Mouse (Mus musculus) lung, postnatal 0 days (tissue): ENCODE measurements around the gene Zcchc17. TPM values are rescaled to one million over a fixed set of nuclear protein-coding genes. Genes with fewer than 3 reads are reported as not detected.

Source experiments
- ATAC-seq: fragments of 200-750 bp; cut with Nextera tagmentation; 2 replicates; pipeline ENCODE4 v1.8.0; 2017; ENCODE audit warnings: moderate library complexity
- DNase-seq: peaks from one replicate; pipeline ENCODE4 v3.0.0-alpha.2; 2016; ENCODE audit warnings: low spot score
- H3K27ac ChIP-seq: fragments of 300-500 bp; sonication (generic); 2 replicates; pipeline ENCODE4 v1.5.1; 2014; ENCODE audit warnings: antibody characterized with exemption, mild to moderate bottlenecking, low read length, mixed read lengths
- H3K27me3 ChIP-seq: fragments of 300-500 bp; sonication (generic); replicated peaks from 2 replicates; pipeline ENCODE4 v1.6.1; 2014; ENCODE audit warnings: low read length, mixed read lengths; ENCODE audit not compliant: insufficient read depth
- H3K36me3 ChIP-seq: fragments of 300-500 bp; sonication (generic); 2 replicates; pipeline ENCODE4 v1.6.1; 2014; ENCODE audit warnings: low read length, mixed read lengths; ENCODE audit not compliant: insufficient read depth
- H3K4me1 ChIP-seq: fragments of 300-500 bp; sonication (generic); 2 replicates; pipeline ENCODE4 v1.6.1; 2014; ENCODE audit warnings: antibody characterized with exemption, low read depth, low read length, mixed read lengths; ENCODE audit not compliant: insufficient read depth
- H3K4me2 ChIP-seq: fragments of 300-500 bp; sonication (generic); replicated peaks from 2 replicates; pipeline ENCODE4 v1.6.1; 2014; ENCODE audit warnings: low read depth, mild to moderate bottlenecking, low read length, moderate library complexity, mixed read lengths
- H3K4me3 ChIP-seq: fragments of 300-500 bp; sonication (generic); 2 replicates; pipeline ENCODE4 v1.5.1; 2014; ENCODE audit warnings: low read depth, low read length
- H3K9ac ChIP-seq: fragments of 300-500 bp; sonication (generic); replicated peaks from 2 replicates; pipeline ENCODE4 v1.6.1; 2014; ENCODE audit warnings: low read depth, mild to moderate bottlenecking
- H3K9me3 ChIP-seq: fragments of 300-500 bp; sonication (generic); 2 replicates; pipeline ENCODE4 v1.6.1; 2016; ENCODE audit warnings: low read length, mixed read lengths
- CTCF ChIP-seq: IDR thresholded peaks from 2 replicates; pipeline ENCODE4 v1.5.1; 2016; ENCODE audit warnings: antibody characterized with exemption, mild to moderate bottlenecking
- EP300 ChIP-seq: IDR thresholded peaks from 2 replicates; pipeline ENCODE4 v1.6.1; 2016; ENCODE audit warnings: antibody characterized with exemption, mild to moderate bottlenecking, control low read depth
- WGBS: fragments of 180-500 bp; shearing (Covaris S2); extraction: QIAGEN DNeasy Blood & Tissue Kit; methylation state at CpG from one replicate; pipeline ENCODE4 v1.1.7; 2014; 5-methylcytosine and 5-hydroxymethylcytosine counted together
- polyA plus RNA-seq: library from polyadenylated mRNA; unstranded; fragments of >200 nt; fragmentation: Nextera tagmentation; extraction: Ambion mirVana; gene quantifications from 2 replicates; pipeline ENCODE4 v1.2.1, GENCODE M21; 2015

Zcchc17 gene
- polyA plus RNA-seq, 1 experiment from 2014 or later: 48.2 TPM

GRCm38 (mm10) chr4:130283826-130284225 lies 75.9 kb downstream of the Zcchc17 start:
- no peak for ATAC-seq
- H3K4me3 ChIP-seq: no peak overlapping the region

GRCm38 (mm10) chr4:130282856-130283255 lies 76.9 kb downstream of the Zcchc17 start:
- WGBS: 71% methylated on average over 5 of the region's 5 CpGs
- no peak for DNase-seq
- Histone ChIP-seq H3K9ac (no peak overlapping the region), H3K27me3 (no peaks in the 10 kb centered on the region), H3K4me2 (no peak overlapping the region), H3K4me3 (no peak overlapping the region), H3K9me3 (no peaks in the 10 kb centered on the region), H3K27ac (no peak overlapping the region), H3K4me1 (no peaks in the 10 kb centered on the region), H3K36me3 (no peaks in the 10 kb centered on the region)
- no peak for ATAC-seq
- TF ChIP-seq EP300 (no peak), CTCF (no peak)

More at GRCm38 (mm10) chr4:130283826-130284225, 75.9 kb downstream of the Zcchc17 start:
- Histone ChIP-seq H3K36me3 (no peaks in the 10 kb centered on the region), H3K27me3 (no peaks in the 10 kb centered on the region), H3K4me2 (no peak overlapping the region), H3K27ac (no peak overlapping the region), H3K9ac (no peak overlapping the region), H3K4me1 (no peaks in the 10 kb centered on the region), H3K9me3 (no peaks in the 10 kb centered on the region)
- no peak for DNase-seq
- WGBS: 77% methylated on average over 9 of the region's 9 CpGs
- TF ChIP-seq EP300 (no peak), CTCF (no peak)

- no peak within 1 kb of the TSS for H3K4me3 ChIP-seq
- ATAC-seq: no peak
- WGBS: 62% methylated on average over 2 of the region's 2 CpGs
- no peak within 1 kb of the TSS for H3K9ac ChIP-seq
- DNase-seq: no peak
- H3K27me3 ChIP-seq: peaks cover 14% of the 10 kb centered on the region; the same call in 1 of the 2 replicates
- no peak within 1 kb of the TSS for H3K27ac ChIP-seq
- H3K4me1 ChIP-seq: peaks cover 6% of the 10 kb centered on the region; the same call in 1 of the 2 replicates
- no peak for TF ChIP-seq CTCF
- no peak for TF ChIP-seq EP300
- H3K36me3 ChIP-seq: no peaks in the 10 kb centered on the region
- no peaks in the 10 kb centered on the region for H3K9me3 ChIP-seq
- no peak within 1 kb of the TSS for H3K4me2 ChIP-seq
Observed at GRCm38 (mm10) chr4:130279105-130279504, 80.6 kb downstream of the Zcchc17 start, which contains the start of gene Serinc2. Serinc2 (minus strand) TSS chr4:130279205.

GRCm38 (mm10) chr4:130276573-130277176 lies 83.1 kb downstream of the Zcchc17 start:
- Histone ChIP-seq H3K4me1 (peaks cover 6% of the 10 kb centered on the region; the same call in 1 of the 2 replicates), H3K9ac (no peak overlapping the region), H3K27ac (no peak overlapping the region), H3K4me3 (no peak overlapping the region), H3K36me3 (no peaks in the 10 kb centered on the region), H3K4me2 (no peak overlapping the region), H3K27me3 (peaks cover 14% of the 10 kb centered on the region; the same call in 1 of the 2 replicates), H3K9me3 (no peaks in the 10 kb centered on the region)
- 58% methylated on average over 7 of the region's 7 CpGs for WGBS
- TF ChIP-seq EP300 (no peak), CTCF (no peak)
- ATAC-seq (no peak), DNase-seq (no peak)

- Histone ChIP-seq H3K4me2 (no peak overlapping the region; the same call in 1 of the 2 replicates), H3K4me1 (peaks cover 6% of the 10 kb centered on the region; the same call in 1 of the 2 replicates), H3K4me3 (no peak overlapping the region), H3K27ac (no peak overlapping the region), H3K27me3 (peaks cover 14% of the 10 kb centered on the region; the same call in 1 of the 2 replicates), H3K9ac (0 out of 2 replicates have a peak overlapping the region, but pooled peaks have one; percentile 32), H3K9me3 (no peaks in the 10 kb centered on the region), H3K36me3 (no peaks in the 10 kb centered on the region)
- TF ChIP-seq EP300 (no peak), CTCF (no peak)
- DNase-seq (no peak), ATAC-seq (no peak)
- 43% methylated on average over 5 of the region's 5 CpGs for WGBS
Observed at GRCm38 (mm10) chr4:130275823-130276105, 84.0 kb downstream of the Zcchc17 start.

- Histone ChIP-seq H3K36me3 (no peaks in the 10 kb centered on the region), H3K4me1 (peaks cover 6% of the 10 kb centered on the region; the same call in 1 of the 2 replicates), H3K27me3 (peaks cover 14% of the 10 kb centered on the region; the same call in 1 of the 2 replicates), H3K27ac (no peak overlapping the region), H3K9ac (peak overlapping the region; percentile 32; the same call in 1 of the 2 replicates), H3K4me3 (peak overlapping the region; percentile 48), H3K4me2 (peak overlapping the region; percentile 78), H3K9me3 (no peaks in the 10 kb centered on the region)
- no peak for TF ChIP-seq CTCF
- no peak for TF ChIP-seq EP300
- DNase-seq (peak; percentile 46), ATAC-seq (peak; percentile 86)
- 3% methylated on average over 56 of the region's 62 CpGs for WGBS
Observed at GRCm38 (mm10) chr4:130275016-130275822, 84.5 kb downstream of the Zcchc17 start.
